In the genomic region with DNA sequence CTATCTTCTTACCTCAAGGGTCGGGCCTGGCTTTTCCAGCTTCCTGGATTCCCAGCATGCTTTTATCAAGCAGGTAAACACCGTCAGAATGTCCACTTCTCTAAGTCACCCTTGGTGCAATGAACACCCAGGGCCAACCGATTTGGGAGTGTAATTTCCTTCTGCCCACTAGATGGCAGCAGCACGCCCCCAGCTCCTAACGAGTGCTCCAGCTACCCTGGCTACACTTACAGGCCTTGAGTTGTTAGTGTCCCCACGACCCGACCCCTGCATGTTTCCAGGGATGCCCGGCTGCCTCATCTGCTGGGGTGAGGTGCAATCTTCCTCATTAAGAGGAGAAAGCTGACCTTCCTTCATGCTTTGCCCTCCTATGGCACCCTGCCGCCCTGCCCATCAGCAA, we compare ENCODE assay signal across 8 mouse cellular contexts. TPM values are rescaled to one million over a fixed set of nuclear protein-coding genes. Genes with fewer than 3 reads are reported as not detected.
DNase-seq lines count a peak whose midpoint lies in the region; ATAC-seq and TF ChIP-seq lines count a peak whose summit lies in the region.

No protein-coding gene starts in this region.

- TF ChIP-seq EP300 in ES-Bruce4 (IDR thresholded peaks at IDR 0.05; ENCODE audit: insufficient read depth, low read depth, low read length): no peak

- peak; percentile 51; the same call in 1 of the 2 replicates for ATAC-seq in forebrain, embryonic 12.5 days (ENCODE audit: low FRiP score)
- peak; percentile 60; the same call in 1 of the 2 replicates for ATAC-seq in midbrain, embryonic 12.5 days (ENCODE audit: low FRiP score, low read depth)

- H3K27ac ChIP-seq in ES-Bruce4 (ENCODE audit: insufficient read depth, low read length): no peak overlapping the region
- no peak overlapping the region for H3K27ac ChIP-seq in forebrain, embryonic 12.5 days
- H3K27ac ChIP-seq in midbrain, embryonic 12.5 days (replicated peaks): no peak overlapping the region

- H3K36me3 ChIP-seq in ES-Bruce4 (ENCODE audit: control insufficient read depth, insufficient read depth, low read length, poor library complexity, severe bottlenecking): no peaks in the 10 kb centered on the region
- no peaks in the 10 kb centered on the region for H3K36me3 ChIP-seq in forebrain, embryonic 12.5 days (replicated peaks)
- H3K36me3 ChIP-seq in midbrain, embryonic 12.5 days: 0 out of 2 replicates have a peak, but pooled peaks cover under 1% of the 10 kb centered on the region

- no peak overlapping the region for H3K4me2 ChIP-seq in forebrain, embryonic 12.5 days
- no peak overlapping the region for H3K4me2 ChIP-seq in midbrain, embryonic 12.5 days (replicated peaks)

- no peak overlapping the region for H3K4me3 ChIP-seq in ES-Bruce4 (ENCODE audit: low read depth, low read length)
- no peak overlapping the region for H3K4me3 ChIP-seq in forebrain, embryonic 12.5 days (replicated peaks)
- no peak overlapping the region for H3K4me3 ChIP-seq in midbrain, embryonic 12.5 days

- peak; percentile 53 to 54 for DNase-seq in layer of hippocampus, postnatal 10 days (ENCODE audit: low spot score in 2 of 2)
- no peak for DNase-seq in layer of hippocampus, adult 9-11 months
- DNase-seq in brain, embryonic 14.5 days (ENCODE audit: low read depth): peak; percentile 75
- peak; percentile 58 for DNase-seq in kidney, postnatal 14 days
- DNase-seq in thymus, postnatal 4 days: peak; percentile 69

- peak; percentile 98 for TF ChIP-seq CTCF in ES-Bruce4 (IDR thresholded peaks at IDR 0.05; ENCODE audit: low read depth, low read length)
- peak; percentile 88 for TF ChIP-seq CTCF in brain, embryonic 14.5 days (IDR thresholded peaks at IDR 0.05; ENCODE audit: borderline replicate concordance, extremely low read depth, insufficient read depth, insufficient read length)

- no peaks in the 10 kb centered on the region for H3K9me3 ChIP-seq in ES-Bruce4 (replicated peaks; ENCODE audit: control insufficient read depth, insufficient read depth, low read length, poor library complexity, severe bottlenecking)
- H3K9me3 ChIP-seq in forebrain, embryonic 12.5 days: no peaks in the 10 kb centered on the region
- no peaks in the 10 kb centered on the region for H3K9me3 ChIP-seq in midbrain, embryonic 12.5 days

- peaks cover 2% of the 10 kb centered on the region for H3K4me1 ChIP-seq in ES-Bruce4 (ENCODE audit: control insufficient read depth, insufficient read depth, low read length)
- peaks cover 16% of the 10 kb centered on the region for H3K4me1 ChIP-seq in forebrain, embryonic 12.5 days
- peaks cover 13% of the 10 kb centered on the region for H3K4me1 ChIP-seq in midbrain, embryonic 12.5 days

- H3K27me3 ChIP-seq in ES-Bruce4 (ENCODE audit: control insufficient read depth, insufficient read depth, low read length, poor library complexity, severe bottlenecking): no peaks in the 10 kb centered on the region
- H3K27me3 ChIP-seq in forebrain, embryonic 12.5 days: peaks cover 3% of the 10 kb centered on the region
- H3K27me3 ChIP-seq in midbrain, embryonic 12.5 days: peaks cover 15% of the 10 kb centered on the region; the same call in 1 of the 2 replicates

- WGBS in forebrain, embryonic 12.5 days: 11% methylated on average over 9 of the region's 9 CpGs
- 18% methylated on average over 9 of the region's 9 CpGs for WGBS in midbrain, embryonic 12.5 days

- no peak overlapping the region for H3K9ac ChIP-seq in ES-Bruce4 (ENCODE audit: low read depth, poor library complexity, severe bottlenecking)
- H3K9ac ChIP-seq in forebrain, embryonic 12.5 days: no peak overlapping the region
- H3K9ac ChIP-seq in midbrain, embryonic 12.5 days (replicated peaks): no peak overlapping the region

- TF ChIP-seq POLR2A in ES-Bruce4 (IDR thresholded peaks at IDR 0.05; ENCODE audit: insufficient read depth, low read length): no peak
- TF ChIP-seq POLR2A in brain, embryonic 14.5 days (IDR thresholded peaks at IDR 0.05; ENCODE audit: borderline replicate concordance, extremely low read depth, insufficient read depth, insufficient read length, poor library complexity, severe bottlenecking): no peak

RNA-seq across cellular contexts. Expression of gene Zfp64, which starts 51.2 kb away (rescaled TPM):
- total RNA-seq in layer of hippocampus, postnatal 10 days (2021): 10 to 100 TPM; 19.3 to 19.8 TPM
- 35.9 and 37.7 TPM in 2 replicates for polyA plus RNA-seq in ES-Bruce4 (2011; ENCODE audit: insufficient read depth, insufficient read length, low read depth, missing spikeins)
- polyA plus RNA-seq in brain, embryonic 14.5 days (2012; rRNA removed): 34.7 and 37.9 TPM in 2 replicates
- 35.5 and 38.0 TPM in 2 replicates for polyA plus RNA-seq in forebrain, embryonic 12.5 days (2016; fragmentation: Nextera tagmentation; extraction: Ambion mirVana)
- polyA plus RNA-seq in midbrain, embryonic 12.5 days (2016; fragmentation: Nextera tagmentation; extraction: Ambion mirVana): 41.0 and 42.8 TPM in 2 replicates
